Mouse (Mus musculus) liver, embryonic 15.5 days (tissue): ENCODE results near the gene Ino80d. TPM values are rescaled to one million over a fixed set of nuclear protein-coding genes. Genes with fewer than 3 reads are reported as not detected.

Source experiments
- ATAC-seq: fragments of 200-750 bp; cut with Nextera tagmentation; 2 replicates; pipeline ENCODE4 v1.8.0; 2017; ENCODE audit warnings: moderate number of reproducible peaks, mild to moderate bottlenecking, moderate library complexity; ENCODE audit not compliant: insufficient read depth
- H3K27ac ChIP-seq: fragments of 300-500 bp; sonication (generic); replicated peaks from 2 replicates; pipeline ENCODE4 v1.5.1; 2015; ENCODE audit warnings: mild to moderate bottlenecking, inconsistent platforms
- H3K27me3 ChIP-seq: fragments of 300-500 bp; sonication (generic); 2 replicates; pipeline ENCODE4 v1.6.1; 2015; ENCODE audit warnings: mild to moderate bottlenecking, inconsistent platforms
- H3K36me3 ChIP-seq: fragments of 300-500 bp; sonication (generic); replicated peaks from 2 replicates; pipeline ENCODE4 v1.6.1; 2015; ENCODE audit warnings: moderate library complexity, mild to moderate bottlenecking, inconsistent platforms
- H3K4me1 ChIP-seq: fragments of 300-500 bp; sonication (generic); replicated peaks from 2 replicates; pipeline ENCODE4 v1.6.1; 2015; ENCODE audit warnings: inconsistent platforms
- H3K4me2 ChIP-seq: fragments of 300-500 bp; sonication (generic); 2 replicates; pipeline ENCODE4 v1.6.1; 2015; ENCODE audit warnings: moderate library complexity, mild to moderate bottlenecking, inconsistent platforms
- H3K4me3 ChIP-seq: fragments of 300-500 bp; sonication (generic); replicated peaks from 2 replicates; pipeline ENCODE4 v1.5.1; 2015; ENCODE audit warnings: mild to moderate bottlenecking, inconsistent platforms
- H3K9ac ChIP-seq: fragments of 300-500 bp; sonication (generic); 2 replicates; pipeline ENCODE4 v1.6.1; 2015; ENCODE audit warnings: moderate library complexity, mild to moderate bottlenecking, inconsistent platforms
- H3K9me3 ChIP-seq: fragments of 300-500 bp; sonication (generic); replicated peaks from 2 replicates; pipeline ENCODE4 v1.6.1; 2016; ENCODE audit warnings: inconsistent platforms
- WGBS: fragments of 180-500 bp; shearing (Covaris S2); methylation state at CpG from one replicate; pipeline ENCODE4 v1.1.7; 2015; ENCODE audit warnings: mixed read lengths; ENCODE audit not compliant: insufficient replicate concordance; 5-methylcytosine and 5-hydroxymethylcytosine counted together
- polyA plus RNA-seq: library from polyadenylated mRNA; unstranded; fragments of >200 nt; fragmentation: Nextera tagmentation; extraction: Ambion mirVana; gene quantifications from 2 replicates; pipeline ENCODE4 v1.2.1, GENCODE M21; 2015

Gene Ino80d
- polyA plus RNA-seq, 1 experiment from 2014 or later, result 4.6 TPM

DNA sequence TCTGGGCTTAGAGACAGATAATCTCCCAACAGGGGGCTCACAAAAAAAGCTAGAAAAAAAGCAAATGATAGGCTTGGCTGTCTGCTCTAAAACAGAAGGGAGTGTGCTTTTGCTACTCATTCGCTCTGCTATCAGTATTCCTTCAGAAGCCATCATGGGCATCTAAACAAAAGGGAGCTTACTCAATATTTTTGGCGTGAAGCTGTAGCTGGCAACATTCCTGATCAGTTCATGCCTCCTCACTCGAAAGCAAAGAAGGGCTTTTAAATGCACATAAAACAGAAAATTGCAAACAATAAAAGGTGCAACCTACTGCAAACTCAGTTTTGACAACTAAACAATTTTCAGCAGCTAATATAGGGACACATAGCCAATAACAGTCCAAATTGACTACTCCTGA, 59.1 kb downstream of the Ino80d start:
- no peaks in the 10 kb centered on the region for H3K9me3 ChIP-seq
- no peak for ATAC-seq
- peaks cover 5% of the 10 kb centered on the region; the same call in 1 of the 2 replicates for H3K4me1 ChIP-seq
- H3K4me3 ChIP-seq, result no peak overlapping the region
- no peaks in the 10 kb centered on the region for H3K27me3 ChIP-seq
- H3K36me3 ChIP-seq, result peaks cover 48% of the 10 kb centered on the region
- H3K9ac ChIP-seq, result no peak overlapping the region
- WGBS, result 68% methylated on average over 3 of the region's 3 CpGs
- no peak overlapping the region for H3K4me2 ChIP-seq
- no peak overlapping the region for H3K27ac ChIP-seq

DNA sequence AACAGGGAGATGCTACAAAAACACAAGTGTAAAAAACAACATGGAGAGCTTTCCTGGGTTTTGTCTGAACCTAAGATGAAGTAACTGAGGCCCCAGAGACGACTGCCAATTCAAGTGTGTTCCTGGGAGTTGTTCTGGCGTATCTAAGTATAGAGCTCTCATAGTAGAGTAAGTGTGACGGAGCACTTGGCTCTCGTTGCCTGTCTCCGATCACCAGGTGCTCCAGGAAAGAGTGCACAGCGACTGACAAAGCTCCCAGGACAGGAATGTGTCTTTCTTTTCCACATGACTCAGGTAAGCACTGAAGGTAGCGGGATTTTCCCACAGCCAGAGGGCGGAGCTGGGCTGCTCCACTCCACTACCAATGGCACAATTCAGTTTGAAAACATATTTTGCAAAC, 63.6 kb downstream of the Ino80d start:
- H3K27ac ChIP-seq, result no peak overlapping the region
- no peak overlapping the region for H3K9ac ChIP-seq
- WGBS, result 80% methylated on average over 8 of the region's 8 CpGs
- H3K36me3 ChIP-seq, result peaks cover 23% of the 10 kb centered on the region
- no peaks in the 10 kb centered on the region for H3K4me1 ChIP-seq
- no peaks in the 10 kb centered on the region for H3K9me3 ChIP-seq
- no peak overlapping the region for H3K4me3 ChIP-seq
- H3K4me2 ChIP-seq, result no peak overlapping the region
- H3K27me3 ChIP-seq, result no peaks in the 10 kb centered on the region
- no peak for ATAC-seq

DNA sequence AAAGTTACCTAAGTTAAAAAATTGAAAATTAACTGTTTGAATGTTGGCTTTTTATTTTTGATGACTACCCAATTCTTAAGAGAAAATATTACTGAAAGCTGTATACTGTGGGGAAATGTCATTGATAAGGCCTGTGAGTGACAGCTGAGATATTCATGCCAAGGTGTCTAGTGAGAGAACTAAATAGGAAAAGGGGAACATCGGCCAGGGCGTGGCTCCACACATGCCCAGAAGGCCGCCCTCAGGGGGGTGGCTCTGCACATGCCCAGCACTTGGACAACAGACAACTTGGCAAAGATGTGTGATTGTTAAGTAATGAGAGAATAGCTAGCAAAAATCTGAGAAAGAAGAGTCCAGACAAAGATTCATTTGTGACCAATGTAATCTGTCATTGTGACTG, 64.5 kb downstream of the Ino80d start:
- Histone ChIP-seq H3K4me2 (no peak overlapping the region), H3K4me3 (no peak overlapping the region), H3K27me3 (no peaks in the 10 kb centered on the region), H3K4me1 (no peaks in the 10 kb centered on the region), H3K36me3 (peaks cover 17% of the 10 kb centered on the region), H3K9ac (no peak overlapping the region), H3K9me3 (no peaks in the 10 kb centered on the region), H3K27ac (no peak overlapping the region)
- WGBS, result 49% methylated on average over 3 of the region's 3 CpGs
- ATAC-seq, result no peak

DNA sequence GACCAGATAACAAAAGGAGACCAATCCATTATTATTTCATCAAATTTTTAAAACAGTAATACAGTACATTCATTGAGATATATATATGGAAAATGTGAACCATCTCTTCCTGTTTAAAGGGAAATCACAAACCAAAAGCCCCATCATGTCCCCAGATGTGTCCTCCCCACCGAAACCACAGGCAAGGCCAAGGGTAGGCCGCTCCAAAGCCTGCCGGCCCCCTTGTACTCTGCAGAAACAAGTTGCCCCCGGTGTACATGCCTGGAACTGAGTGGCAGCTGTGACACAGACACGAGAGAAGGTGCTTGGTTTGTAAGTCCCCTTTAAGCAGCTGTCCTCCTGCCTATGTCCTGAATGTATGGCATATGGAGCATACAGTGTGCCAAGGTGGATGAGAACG, 66.5 kb downstream of the Ino80d start:
- Histone ChIP-seq H3K9me3 (no peaks in the 10 kb centered on the region), H3K4me3 (no peak overlapping the region), H3K4me1 (no peaks in the 10 kb centered on the region), H3K36me3 (peaks cover 9% of the 10 kb centered on the region), H3K27me3 (no peaks in the 10 kb centered on the region), H3K9ac (no peak overlapping the region), H3K27ac (no peak overlapping the region), H3K4me2 (no peak overlapping the region)
- whole genome bisulfite sequencing, result 55% methylated on average over 6 of the region's 6 CpGs
- ATAC-seq, result no peak

DNA sequence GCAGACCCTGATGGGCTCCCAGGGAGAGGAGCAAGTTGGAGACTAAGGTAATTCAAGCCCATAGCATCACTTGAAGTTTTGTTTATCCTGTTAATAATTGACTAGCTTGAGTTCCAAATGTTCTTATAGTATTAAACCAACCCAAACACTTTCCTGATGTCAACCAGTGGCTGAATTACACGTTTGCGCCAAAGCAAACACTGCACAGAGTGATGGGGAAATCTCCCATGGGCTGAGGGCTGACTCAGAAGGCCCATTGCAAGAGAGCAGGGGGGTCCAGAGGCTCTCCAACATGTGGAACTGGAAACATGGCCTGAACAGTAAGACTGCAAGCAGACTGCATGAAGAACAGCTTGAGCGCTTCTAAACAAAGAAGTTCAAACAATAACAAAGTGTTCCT, 81.5 kb downstream of the Ino80d start:
- Histone ChIP-seq H3K9ac (no peak overlapping the region), H3K4me1 (no peaks in the 10 kb centered on the region), H3K27me3 (no peaks in the 10 kb centered on the region), H3K9me3 (no peaks in the 10 kb centered on the region), H3K4me3 (no peak overlapping the region), H3K36me3 (no peaks in the 10 kb centered on the region), H3K27ac (no peak overlapping the region), H3K4me2 (no peak overlapping the region)
- no peak for ATAC-seq
- WGBS, result 73% methylated on average over 3 of the region's 3 CpGs

DNA sequence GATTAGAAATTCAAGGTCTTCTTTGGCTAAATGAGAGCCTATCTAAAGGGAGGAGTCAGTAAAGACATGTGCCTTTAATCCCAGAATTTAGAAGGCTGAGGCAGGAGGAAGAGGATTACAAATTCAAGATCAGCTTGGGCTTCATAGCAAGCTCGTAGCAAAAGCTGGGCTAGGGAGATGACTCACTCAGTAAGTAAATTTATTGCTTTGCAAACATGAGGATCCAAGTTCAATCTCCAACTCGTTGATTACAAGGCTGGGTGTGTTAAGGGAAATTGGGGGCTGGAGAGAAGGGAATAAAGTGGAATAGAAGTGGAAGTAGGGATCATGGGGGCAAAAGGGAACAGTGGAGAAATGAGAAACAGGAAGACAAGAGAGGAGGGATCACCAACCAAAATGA, 94.6 kb downstream of the Ino80d start:
- H3K9ac ChIP-seq, result no peak overlapping the region
- H3K27ac ChIP-seq, result no peak overlapping the region
- H3K9me3 ChIP-seq, result no peaks in the 10 kb centered on the region
- H3K36me3 ChIP-seq, result no peaks in the 10 kb centered on the region
- 25% methylated on average over 2 of the region's 2 CpGs for WGBS
- ATAC-seq, result no peak
- H3K4me2 ChIP-seq, result no peak overlapping the region
- H3K4me3 ChIP-seq, result no peak overlapping the region
- no peaks in the 10 kb centered on the region for H3K4me1 ChIP-seq
- H3K27me3 ChIP-seq, result no peaks in the 10 kb centered on the region

DNA sequence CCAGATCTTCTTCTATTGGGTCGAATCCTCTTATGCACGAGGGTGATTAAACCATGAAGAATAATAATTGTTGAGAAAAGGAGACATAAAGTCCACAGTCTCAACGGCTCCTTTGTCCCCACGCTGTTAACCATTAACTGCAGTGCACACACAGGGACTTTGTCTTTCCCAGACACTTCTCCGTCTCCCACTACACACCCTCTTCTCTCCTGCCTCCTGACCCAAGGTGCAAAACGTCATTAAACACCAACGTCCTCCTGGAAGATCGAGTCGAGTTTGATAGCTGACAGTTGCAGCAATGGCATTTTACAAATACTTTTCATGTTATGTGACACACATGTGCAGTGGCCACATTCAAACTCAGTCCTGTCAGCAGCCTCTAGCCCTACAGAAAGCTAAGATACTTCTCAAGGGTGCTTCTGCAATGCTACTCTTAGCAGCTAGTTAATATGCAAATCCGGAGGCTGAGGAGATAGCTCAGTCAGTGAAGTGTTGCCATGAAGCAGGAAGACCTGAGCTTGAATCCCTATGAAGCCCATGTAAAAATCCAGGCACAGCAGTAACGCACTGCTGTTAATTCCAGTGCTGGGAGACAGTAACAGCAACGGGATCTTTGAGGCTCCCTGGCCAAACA, 109.3 kb downstream of the Ino80d start:
- no peaks in the 10 kb centered on the region for H3K27me3 ChIP-seq
- WGBS, result 42% methylated on average over 12 of the region's 12 CpGs
- H3K27ac ChIP-seq, result no peak overlapping the region
- ATAC-seq, result no peak
- H3K4me1 ChIP-seq, result no peaks in the 10 kb centered on the region
- H3K4me3 ChIP-seq, result no peak overlapping the region
- 0 out of 2 replicates have a peak overlapping the region, but pooled peaks have one; percentile 3 for H3K4me2 ChIP-seq
- no peaks in the 10 kb centered on the region for H3K36me3 ChIP-seq
- no peaks in the 10 kb centered on the region for H3K9me3 ChIP-seq
- H3K9ac ChIP-seq, result no peak overlapping the region

DNA sequence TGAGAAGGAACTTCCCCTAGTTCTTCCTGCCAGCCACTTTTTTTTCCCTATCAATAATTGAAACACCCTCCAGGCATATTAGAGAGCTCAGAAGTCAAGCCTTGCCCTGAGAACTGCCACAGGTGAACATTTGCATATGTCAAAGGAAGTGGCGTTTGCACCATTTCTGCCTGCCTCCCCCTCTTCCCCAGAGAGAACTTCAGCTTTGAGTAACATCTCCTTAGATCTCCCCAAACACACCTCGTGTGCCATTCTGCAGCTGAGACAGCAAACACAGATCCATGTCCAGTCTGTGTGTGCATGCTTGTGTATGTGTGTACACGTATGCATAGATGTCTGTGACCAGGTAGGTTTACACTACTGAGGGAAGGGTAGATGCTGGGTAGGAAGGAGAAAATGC, 112.6 kb downstream of the Ino80d start:
- H3K9ac ChIP-seq, result no peak overlapping the region
- no peak overlapping the region for H3K27ac ChIP-seq
- H3K27me3 ChIP-seq, result no peaks in the 10 kb centered on the region
- WGBS, result 39% methylated on average over 3 of the region's 3 CpGs
- no peaks in the 10 kb centered on the region for H3K9me3 ChIP-seq
- no peak for ATAC-seq
- H3K4me1 ChIP-seq, result no peaks in the 10 kb centered on the region
- H3K4me3 ChIP-seq, result no peak overlapping the region
- no peak overlapping the region for H3K4me2 ChIP-seq
- H3K36me3 ChIP-seq, result no peaks in the 10 kb centered on the region

DNA sequence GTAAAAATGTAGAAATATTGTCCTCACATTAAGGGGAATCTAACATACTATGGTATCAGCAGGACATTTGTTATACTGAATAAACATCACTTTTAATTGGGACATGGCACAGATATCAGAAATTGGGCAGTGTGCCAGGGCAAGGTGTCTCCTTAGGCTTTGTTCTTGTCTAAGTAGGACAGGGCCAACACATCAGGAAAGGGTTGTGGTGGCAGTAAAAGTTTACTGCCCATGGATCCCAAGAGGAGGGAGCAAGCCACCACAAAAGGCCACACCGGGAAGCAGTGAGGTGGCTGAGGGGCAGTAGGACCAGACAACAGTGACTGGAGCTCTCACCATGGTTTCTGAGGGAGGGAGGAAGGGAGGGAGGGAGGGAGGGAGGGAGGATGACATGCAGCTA, 121.1 kb downstream of the Ino80d start:
- H3K36me3 ChIP-seq, result no peaks in the 10 kb centered on the region
- H3K4me1 ChIP-seq, result no peaks in the 10 kb centered on the region
- no peak overlapping the region for H3K27ac ChIP-seq
- H3K4me2 ChIP-seq, result no peak overlapping the region
- ATAC-seq, result no peak
- H3K9me3 ChIP-seq, result no peaks in the 10 kb centered on the region
- H3K27me3 ChIP-seq, result no peaks in the 10 kb centered on the region
- H3K4me3 ChIP-seq, result no peak overlapping the region
- H3K9ac ChIP-seq, result no peak overlapping the region
- 59% methylated on average over 1 of the region's 1 CpGs for WGBS

DNA sequence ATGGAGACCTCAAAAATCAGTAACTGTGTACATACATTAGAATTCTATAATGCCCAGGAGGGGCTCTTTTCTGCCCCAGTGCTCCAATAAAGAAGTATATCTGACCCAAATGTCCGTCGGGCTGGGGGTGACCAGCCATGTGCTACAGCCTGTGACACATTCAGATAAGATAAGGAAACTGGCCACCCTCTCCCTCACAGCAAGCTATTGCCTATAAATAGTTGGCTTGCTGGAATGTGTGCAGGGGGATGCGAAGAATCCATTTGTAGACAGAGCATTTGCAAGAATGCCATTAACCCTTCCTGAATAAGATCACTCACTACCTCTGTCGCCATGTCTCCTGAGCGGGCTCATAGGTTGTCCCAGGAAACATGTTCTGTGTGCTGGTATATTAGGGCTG, 121.8 kb downstream of the Ino80d start:
- WGBS, result 33% methylated on average over 5 of the region's 5 CpGs
- Histone ChIP-seq H3K27me3 (no peaks in the 10 kb centered on the region), H3K9me3 (no peaks in the 10 kb centered on the region), H3K27ac (no peak overlapping the region), H3K9ac (no peak overlapping the region), H3K36me3 (no peaks in the 10 kb centered on the region), H3K4me2 (no peak overlapping the region), H3K4me3 (no peak overlapping the region), H3K4me1 (no peaks in the 10 kb centered on the region)
- no peak for ATAC-seq

DNA sequence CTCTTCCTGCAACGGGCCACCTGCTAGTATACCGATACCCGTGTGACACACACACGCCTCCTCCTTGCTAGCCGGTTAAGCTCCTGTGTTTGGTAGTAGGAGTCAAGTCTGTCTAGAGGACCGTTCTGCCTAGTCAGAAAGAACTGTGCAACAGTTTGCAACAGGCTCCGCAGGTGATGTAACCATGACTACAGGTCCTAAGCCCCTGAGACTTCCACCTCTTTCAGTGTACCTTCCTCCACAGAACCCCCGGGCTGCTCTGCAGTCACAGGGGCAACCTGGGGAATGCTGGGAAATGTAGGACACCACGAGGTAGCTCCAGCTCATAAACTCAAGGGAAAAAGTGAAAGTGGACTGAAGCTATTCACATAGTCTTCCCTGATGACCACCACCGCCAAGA, 123.4 kb downstream of the Ino80d start:
- Histone ChIP-seq H3K9ac (no peak overlapping the region), H3K4me2 (no peak overlapping the region), H3K4me1 (0 out of 2 replicates have a peak, but pooled peaks cover 3% of the 10 kb centered on the region), H3K27ac (no peak overlapping the region), H3K9me3 (no peaks in the 10 kb centered on the region), H3K4me3 (no peak overlapping the region), H3K36me3 (no peaks in the 10 kb centered on the region), H3K27me3 (no peaks in the 10 kb centered on the region)
- no peak for ATAC-seq
- WGBS, result 66% methylated on average over 10 of the region's 10 CpGs

DNA sequence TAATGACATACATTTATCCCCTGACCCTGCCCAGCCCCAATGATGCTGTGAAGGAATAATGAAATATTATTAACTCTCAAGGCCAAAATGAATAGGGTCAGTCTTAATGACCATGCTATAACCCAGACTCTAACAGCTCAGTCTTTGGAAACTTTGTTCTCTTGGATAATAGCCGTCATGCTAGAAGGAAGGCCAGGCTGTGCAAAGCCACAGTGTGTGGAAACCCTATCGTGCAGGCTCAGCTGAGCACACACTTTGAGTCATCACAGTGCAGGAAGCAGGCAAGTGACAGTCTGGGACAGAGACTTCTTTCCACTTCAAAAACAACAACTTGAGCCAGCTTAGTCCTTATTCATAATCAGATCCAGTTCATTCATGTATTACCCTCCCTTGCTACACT, 126.9 kb downstream of the Ino80d start:
- Histone ChIP-seq H3K36me3 (no peaks in the 10 kb centered on the region), H3K9ac (no peak overlapping the region), H3K4me3 (no peak overlapping the region), H3K27ac (no peak overlapping the region), H3K27me3 (no peaks in the 10 kb centered on the region), H3K9me3 (no peaks in the 10 kb centered on the region), H3K4me1 (peaks cover 3% of the 10 kb centered on the region; the same call in 1 of the 2 replicates), H3K4me2 (no peak overlapping the region)
- no peak for ATAC-seq
- 52% methylated on average over 2 of the region's 2 CpGs for WGBS
